Mouse (Mus musculus) gastrocnemius, adult 8-10 months (tissue): Measurements from ENCODE around the gene Epx. TPM values are rescaled to one million over a fixed set of nuclear protein-coding genes. Genes with fewer than 3 reads are reported as not detected.

Experiments used
- DNase-seq, 2 experiments: peaks; one replicate each; pipeline ENCODE4 v3.0.0; 2022; ENCODE audit warnings: low spot score in 2 of 2
- total RNA-seq, 4 experiments: library from RNA; stranded (reverse); gene quantifications; 2 replicates each; pipeline ENCODE4 v1.2.4; 2022

The Epx gene
- total RNA-seq, 4 experiments from 2014 or later = not detected

GRCm38 (mm10) chr11:87840676-87841075, 34.7 kb downstream of the Epx start:
- no peak for DNase-seq

GRCm38 (mm10) chr11:87828239-87828900, 47.0 kb downstream of the Epx start, which contains the start of gene Lpo:
Gene Lpo (minus strand): TSS chr11:87828289.
- DNase-seq = no peak

GRCm38 (mm10) chr11:87821502-87821901, 53.8 kb downstream of the Epx start:
- no peak for DNase-seq

- no peak for DNase-seq
These were observed 57.9 kb downstream of the Epx start for GRCm38 (mm10) chr11:87817443-87817773.

GRCm38 (mm10) chr11:87816707-87817442, 58.5 kb downstream of the Epx start:
- no peak for DNase-seq

GRCm38 (mm10) chr11:87814831-87815230, 60.5 kb downstream of the Epx start:
- no peak for DNase-seq

Other genes with a start within 250 kb of the Epx start
- 1 to 10 TPM in 3 of 4 experiments, under 1 TPM in 1; 0.92 to 1.7 (median 1.6) TPM for gene Rnf43, start 212.8 kb downstream of the Epx start, total RNA-seq
- 10 to 100 TPM; 33.6 to 41.0 (median 36.9) TPM for gene Supt4a, start 138.0 kb downstream of the Epx start, total RNA-seq
- not detected for gene Tspoap1, start 115.0 kb downstream of the Epx start, total RNA-seq
- gene Mpo, start 82.0 kb downstream of the Epx start, total RNA-seq = not detected
- gene Lpo, start 47.2 kb downstream of the Epx start, total RNA-seq = not detected
- gene Mks1, start 22.3 kb downstream of the Epx start, total RNA-seq = 1 to 10 TPM; 1.3 to 3.0 (median 1.6) TPM
- gene Olfr462, start 16.7 kb upstream of the Epx start, total RNA-seq = not detected
- gene Olfr463, start 21.9 kb upstream of the Epx start, total RNA-seq = not detected
- gene Olfr464, start 45.4 kb upstream of the Epx start, total RNA-seq = not detected
- 100 to 1,000 TPM; 201 to 320 (median 253) TPM for gene Dynll2, start 112.0 kb upstream of the Epx start, total RNA-seq
- gene Srsf1, start 171.8 kb upstream of the Epx start, total RNA-seq = 10 to 100 TPM; 52.7 to 62.4 (median 59.0) TPM
- 100 to 1,000 TPM in 1 of 4 experiments, 10 to 100 TPM in 3; 98.6 to 102 (median 98.9) TPM for gene Vezf1, start 192.7 kb upstream of the Epx start, total RNA-seq
- gene Cuedc1, start 222.5 kb upstream of the Epx start, total RNA-seq = 100 to 1,000 TPM; 108 to 156 (median 116) TPM